Mouse (Mus musculus): ENCODE results near the gene Klf2. TPM values are rescaled to one million over a fixed set of nuclear protein-coding genes. Genes with fewer than 3 reads are reported as not detected.

Gene Klf2
- total RNA-seq, 4 experiments from 2014 or later, result 9.5 to 15.3 (median 12.7) TPM

- DNase-seq (ENCODE audit: low spot score in 2 of 2), result no peak
These were observed 47.6 kb downstream of the Klf2 start for GRCm38 (mm10) chr8:72366435-72366834.

Other genes starting within 250 kb of the Klf2 start
- gene Olfr373, start 235.9 kb upstream of the Klf2 start, total RNA-seq (2022), result not detected
- under 1 TPM in 1 of 4 experiments, not detected in 3; 0.05 TPM for gene Olfr374, start 212.0 kb upstream of the Klf2 start, total RNA-seq (2022)
- 10 to 100 TPM; 28.9 to 32.3 (median 30.2) TPM for gene Tpm4, start 184.1 kb upstream of the Klf2 start, total RNA-seq (2022)
- 10 to 100 TPM; 32.2 to 40.7 (median 37.0) TPM for gene Rab8a, start 157.8 kb upstream of the Klf2 start, total RNA-seq (2022)
- under 1 TPM in 1 of 4 experiments, not detected in 3; 0.31 TPM for gene Hsh2d, start 129.4 kb upstream of the Klf2 start, total RNA-seq (2022)
- under 1 TPM in 1 of 4 experiments, not detected in 3; 0.14 TPM for gene Cib3, start 106.2 kb upstream of the Klf2 start, total RNA-seq (2022)
- gene Gm11034, start 105.4 kb upstream of the Klf2 start, total RNA-seq (2022), result not detected
- gene Fam32a, start 99.3 kb upstream of the Klf2 start, total RNA-seq (2022), result 10 to 100 TPM; 53.1 to 64.6 (median 56.2) TPM
- 10 to 100 TPM; 86.8 to 93.2 (median 91.0) TPM for gene Ap1m1, start 79.0 kb upstream of the Klf2 start, total RNA-seq (2022)
- gene Gm10282, start 13.8 kb upstream of the Klf2 start, total RNA-seq (2022), result 1 to 10 TPM; 3.8 to 7.8 (median 6.0) TPM
- gene Eps15l1, start 102.4 kb downstream of the Klf2 start, total RNA-seq (2022), result 10 to 100 TPM; 69.5 to 77.8 (median 72.1) TPM
- 1 to 10 TPM in 2 of 4 experiments, under 1 TPM in 1, not detected in 1; 0.83 to 1.2 (median 1.2) TPM for gene Calr3, start 124.8 kb downstream of the Klf2 start, total RNA-seq (2022)
- 10 to 100 TPM in 3 of 4 experiments, 1 to 10 TPM in 1; 9.6 to 14.3 (median 12.0) TPM for gene 1700030K09Rik, start 124.8 kb downstream of the Klf2 start, total RNA-seq (2022)
- 10 to 100 TPM; 69.3 to 97.6 (median 83.2) TPM for gene Cherp, start 156.2 kb downstream of the Klf2 start, total RNA-seq (2022)
- gene Slc35e1, start 173.6 kb downstream of the Klf2 start, total RNA-seq (2022), result 10 to 100 TPM; 42.8 to 55.5 (median 48.7) TPM
- 10 to 100 TPM in 1 of 4 experiments, 1 to 10 TPM in 3; 7.1 to 11.1 (median 9.2) TPM for gene Med26, start 229.2 kb downstream of the Klf2 start, total RNA-seq (2022)